Mouse (Mus musculus): ENCODE data around the gene Fam196b. TPM values are rescaled to one million over a fixed set of nuclear protein-coding genes. Genes with fewer than 3 reads are reported as not detected.

Gene Fam196b
- polyA plus RNA-seq, 1 experiment from 2014 or later, result 6.4 TPM

Other genes with a start within 250 kb of the Fam196b start
- gene 4930469K13Rik, start 216.3 kb upstream of the Fam196b start, polyA plus RNA-seq (2015; fragmentation: Nextera tagmentation; extraction: Ambion mirVana), result not detected in 2 replicates
- gene Foxi1, start 106.7 kb upstream of the Fam196b start, polyA plus RNA-seq (2015; fragmentation: Nextera tagmentation; extraction: Ambion mirVana), result not detected in 2 replicates

Measured in midbrain, embryonic 15.5 days (tissue).